Mouse (Mus musculus) right cerebral cortex, postnatal 14 days (tissue): ENCODE measurements around the gene Ubtf.

Experiments used
- DNase-seq: peaks from one replicate; pipeline ENCODE4 v3.0.0; 2022

The Ubtf gene

DNA sequence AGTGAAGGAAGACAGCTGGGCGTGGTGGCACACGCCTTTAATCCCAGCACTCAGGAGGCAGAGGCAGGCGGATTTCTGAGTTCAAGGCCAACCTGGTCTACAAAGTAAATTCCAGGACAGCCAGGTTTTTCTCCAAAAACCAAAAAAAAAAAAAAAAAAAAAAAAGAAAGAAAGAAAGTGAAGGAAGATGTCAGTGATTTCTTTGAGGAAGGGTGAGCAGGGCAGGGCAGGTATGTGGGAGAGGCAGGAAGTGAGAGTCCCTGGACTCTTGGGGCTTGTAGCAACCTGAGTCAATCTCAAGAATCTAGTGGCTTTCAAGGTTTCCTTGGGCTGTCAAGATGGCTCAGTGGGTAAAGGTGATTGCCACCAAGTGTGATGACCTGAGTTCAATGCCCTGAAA, 24.9 kb upstream of the Ubtf start:
- DNase-seq: no peak

DNA sequence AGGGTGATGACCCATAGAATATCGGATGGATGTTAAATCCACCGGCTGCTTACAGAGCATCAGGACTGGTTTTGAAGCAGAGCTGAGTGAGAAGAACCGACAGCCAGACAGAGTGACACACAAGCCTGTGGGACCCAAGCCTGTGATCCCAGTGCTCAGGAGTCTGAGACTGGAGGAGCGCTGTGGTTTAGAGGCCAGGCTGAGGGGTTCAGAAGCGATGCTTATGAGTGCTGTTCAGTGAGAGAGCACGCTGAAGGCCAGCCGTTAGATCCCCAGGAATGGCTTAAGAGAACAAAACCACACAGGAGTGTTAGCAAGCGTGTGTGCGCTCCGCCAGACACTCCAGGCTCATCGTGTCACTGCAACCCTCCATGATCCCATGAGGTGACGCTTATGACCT, 23.2 kb upstream of the Ubtf start:
- DNase-seq: no peak

DNA sequence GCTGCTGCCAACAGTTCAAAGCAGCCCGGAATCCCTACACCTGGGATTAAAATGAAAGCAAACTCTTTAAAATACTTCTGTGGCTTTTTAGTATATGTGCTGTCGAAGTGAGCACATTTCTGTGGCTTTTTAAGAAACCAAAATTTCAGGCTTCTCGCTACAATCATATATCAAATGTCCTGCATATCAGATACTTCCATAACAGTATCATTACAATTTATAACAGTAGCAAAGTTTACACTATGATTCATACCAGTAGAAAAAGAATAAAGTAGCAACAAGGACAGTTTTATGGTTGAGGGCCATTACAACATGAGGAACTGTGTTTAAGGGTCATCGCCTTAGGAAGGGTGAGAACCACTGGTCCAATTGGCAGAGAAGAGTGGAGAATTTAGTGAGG, 21.6 kb upstream of the Ubtf start:
- no peak for DNase-seq

DNA sequence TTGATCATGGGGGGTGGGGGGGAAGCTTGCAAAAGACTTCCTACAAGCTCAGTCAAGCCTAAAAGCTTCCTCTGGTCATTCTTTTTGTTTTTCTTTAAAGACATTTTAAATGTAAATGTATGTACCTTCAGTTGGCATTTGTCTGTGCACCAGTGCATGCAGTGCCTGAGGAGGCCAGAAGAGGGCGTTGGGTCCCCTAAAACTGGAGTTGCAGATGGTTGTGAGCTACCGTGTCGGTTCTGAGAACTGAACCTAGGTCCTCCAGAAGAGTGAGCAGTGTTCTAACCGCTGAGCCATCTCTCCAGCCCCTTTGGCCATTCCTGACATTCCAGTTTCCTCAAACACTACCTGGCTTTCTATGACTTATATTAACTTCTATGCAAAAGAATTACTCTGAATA, 20.1 kb upstream of the Ubtf start:
- DNase-seq: no peak

DNA sequence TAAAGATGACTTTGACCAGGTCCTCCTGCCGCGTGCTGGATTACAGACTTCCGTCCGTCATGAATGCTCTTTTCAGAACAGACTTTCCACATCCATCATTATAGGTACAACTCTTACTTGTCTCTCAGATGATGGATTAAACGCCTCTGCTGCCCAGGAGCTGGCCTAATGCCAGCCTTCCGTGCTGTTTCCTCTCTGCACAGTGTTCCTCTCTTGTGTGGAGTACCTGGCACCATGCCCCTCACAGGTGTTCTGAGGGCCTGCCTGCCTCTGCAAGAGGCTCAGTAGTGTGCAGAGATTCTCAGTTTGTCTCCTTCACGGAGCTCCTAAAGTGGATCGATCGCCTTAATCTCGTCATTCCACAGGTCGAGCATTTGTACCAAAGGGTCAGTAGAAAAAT, 19.7 kb upstream of the Ubtf start:
- DNase-seq: peak; percentile 26

DNA sequence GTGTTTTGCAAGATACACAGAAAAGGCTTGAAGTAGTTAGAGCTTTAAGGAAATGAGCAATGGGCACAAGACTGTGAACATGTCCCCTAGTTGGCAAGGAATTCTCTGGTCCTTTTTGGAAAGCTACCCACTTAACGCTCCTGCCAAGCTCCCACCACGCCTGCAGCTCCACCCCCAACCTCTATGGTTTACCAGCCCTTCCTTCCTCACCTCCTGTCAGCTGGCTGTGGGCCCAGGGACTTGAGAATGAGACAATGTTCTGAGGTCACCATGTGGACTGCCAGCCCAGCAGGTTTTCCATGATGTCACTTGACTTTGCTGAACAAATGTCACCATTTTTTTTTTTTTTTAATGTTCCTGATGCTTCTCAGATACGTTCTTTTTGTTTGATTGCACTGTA, 19.0 kb upstream of the Ubtf start:
- DNase-seq: peak; percentile 44

DNA sequence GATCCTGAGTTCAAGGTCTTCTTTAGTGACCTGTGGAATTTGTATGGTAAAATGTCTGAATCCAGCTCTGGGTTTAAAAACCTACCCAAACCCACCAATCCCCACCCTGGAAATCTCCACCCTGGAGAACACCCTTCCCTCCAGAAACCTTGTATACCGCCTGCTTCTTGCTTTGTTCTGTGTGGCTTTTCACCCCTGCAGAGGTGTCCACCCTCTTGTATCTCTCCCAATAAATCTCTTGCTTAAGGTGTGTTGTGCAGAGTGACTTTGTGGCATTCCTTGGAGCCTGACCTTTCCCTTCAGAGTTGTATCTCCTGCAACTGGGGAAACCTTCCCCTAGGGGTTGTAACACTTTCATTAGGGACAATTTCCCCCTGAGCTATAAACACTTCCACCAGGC, 18.4 kb upstream of the Ubtf start:
- no peak for DNase-seq

DNA sequence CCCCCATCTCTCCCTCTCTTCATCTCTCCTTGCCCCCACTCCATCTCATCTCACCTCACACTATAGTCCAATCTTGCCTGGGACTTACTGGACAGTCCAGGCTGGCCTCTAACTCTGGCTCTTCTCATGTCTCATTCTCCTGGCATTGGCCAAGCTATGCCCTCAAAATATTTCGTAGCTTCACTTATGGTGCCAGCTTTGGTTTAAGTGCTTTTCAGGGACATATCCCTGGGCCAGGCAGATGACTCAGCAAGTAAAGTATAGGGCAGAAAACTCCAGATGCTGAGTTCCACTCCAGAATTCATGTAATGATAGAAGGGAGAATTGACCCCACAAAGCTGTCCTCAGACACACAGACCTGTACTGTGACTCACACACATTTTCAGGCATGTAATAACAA, 16.6 kb upstream of the Ubtf start:
- DNase-seq: no peak

DNA sequence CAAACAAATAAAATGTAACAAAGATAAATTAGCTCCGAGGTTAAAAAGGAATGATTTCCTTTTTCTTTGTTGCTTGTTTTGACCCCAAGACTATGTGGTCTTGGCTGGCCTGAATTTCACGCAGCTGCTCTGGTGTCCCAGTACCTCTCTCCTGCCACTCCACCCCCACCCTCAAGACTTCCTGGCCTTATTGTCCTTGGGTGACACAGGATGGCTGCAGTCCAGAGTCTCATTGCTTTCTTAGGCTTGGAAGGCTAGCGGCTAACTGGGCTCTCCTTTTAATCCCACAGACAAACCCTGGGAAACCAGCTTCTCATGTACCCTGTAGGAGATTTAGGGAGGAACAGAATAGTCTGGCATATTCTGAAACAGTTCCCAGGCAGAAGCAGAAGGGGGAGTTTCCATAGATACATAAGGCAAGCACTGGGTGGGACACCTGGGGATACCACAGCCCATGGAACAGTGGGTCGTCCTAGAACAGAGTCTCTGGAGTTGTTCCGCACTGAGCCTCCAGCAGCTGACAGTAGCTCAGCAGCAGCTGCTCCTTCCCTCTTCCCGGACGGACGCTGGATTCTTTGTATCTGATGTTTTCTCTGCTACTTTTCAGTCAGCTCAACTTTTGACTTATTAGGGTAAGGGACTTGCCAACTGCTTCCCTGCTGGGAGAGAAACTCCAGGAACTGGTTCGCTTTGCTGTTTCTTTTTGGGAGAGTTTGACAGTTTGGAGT, 15.6 kb upstream of the Ubtf start:
- DNase-seq: no peak

DNA sequence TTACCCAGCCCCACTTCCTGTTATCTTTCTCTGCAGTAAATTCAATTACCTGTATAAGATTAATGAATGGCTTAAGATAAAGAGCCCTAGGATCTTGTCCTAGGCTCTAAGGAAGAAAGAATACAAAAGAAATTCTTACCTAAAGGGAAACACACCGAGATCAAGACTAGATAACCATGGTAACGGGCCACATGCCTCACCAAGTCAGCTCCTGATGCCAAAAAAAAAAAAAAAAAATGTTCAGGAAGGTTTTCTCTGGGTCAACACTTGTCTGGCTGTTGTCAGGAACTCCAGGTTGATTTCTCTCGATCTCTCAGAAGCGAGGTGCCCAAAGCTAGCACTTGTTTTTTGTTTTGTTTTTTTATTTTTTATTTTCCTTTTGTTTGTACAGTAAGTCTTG, 14.5 kb upstream of the Ubtf start:
- DNase-seq: no peak

DNA sequence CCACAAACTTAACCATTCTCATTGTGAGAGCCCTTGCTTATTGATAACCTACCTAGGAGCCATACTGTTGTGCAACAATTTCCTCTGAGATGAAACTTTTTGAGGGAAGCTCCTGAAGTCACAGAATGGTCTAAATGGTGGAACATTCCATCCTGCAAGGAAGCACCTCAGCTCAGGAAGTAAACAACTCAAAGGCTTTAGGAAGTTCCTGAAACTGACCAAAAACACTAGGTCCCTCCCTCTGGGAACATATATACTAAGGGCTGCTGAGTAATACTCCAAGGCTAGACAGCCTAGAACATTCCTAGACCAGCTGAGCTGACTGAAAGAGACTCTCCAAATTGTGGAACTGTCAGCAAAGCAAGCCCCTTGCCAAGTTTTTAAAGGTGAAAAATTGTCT, 13.5 kb upstream of the Ubtf start:
- no peak for DNase-seq

DNA sequence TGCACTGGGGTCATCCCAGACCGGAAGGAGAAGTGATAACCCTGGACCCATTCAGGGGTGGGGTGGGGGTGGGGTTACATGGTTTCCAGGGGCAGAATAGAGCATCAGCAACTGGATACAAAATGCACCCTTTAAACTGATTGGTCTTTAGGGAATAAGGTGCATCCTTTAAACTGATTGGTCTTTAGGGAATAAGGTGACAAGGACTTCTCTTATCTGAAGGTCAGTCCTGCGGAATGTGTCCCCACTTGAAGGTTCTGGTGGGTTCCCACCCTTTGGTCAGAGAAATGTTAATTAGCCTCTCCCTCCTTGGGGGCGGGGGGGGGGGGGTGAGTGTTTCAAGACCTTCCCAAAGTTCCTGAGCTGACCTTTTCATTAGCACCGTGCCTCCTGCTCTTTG, 12.3 kb upstream of the Ubtf start:
- no peak for DNase-seq

DNA sequence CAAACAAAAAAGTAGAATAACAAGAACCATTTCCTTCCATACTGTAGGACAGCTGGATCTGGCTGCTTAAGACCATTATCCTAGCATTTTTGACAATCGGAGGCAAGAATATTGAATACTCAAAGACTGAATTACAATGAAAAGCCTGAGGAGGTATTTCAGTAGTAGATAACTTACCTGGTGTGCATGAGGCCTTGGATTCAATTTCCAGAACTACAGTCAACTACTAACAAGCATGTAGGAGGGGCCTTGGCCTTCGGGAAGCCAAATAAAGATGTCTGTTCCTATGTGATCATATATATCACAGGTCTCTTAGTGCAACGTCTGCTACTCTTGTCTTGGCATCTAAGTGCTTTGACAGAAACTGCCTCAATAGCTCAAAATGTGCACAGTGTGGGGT, 10.5 kb upstream of the Ubtf start:
- no peak for DNase-seq

DNA sequence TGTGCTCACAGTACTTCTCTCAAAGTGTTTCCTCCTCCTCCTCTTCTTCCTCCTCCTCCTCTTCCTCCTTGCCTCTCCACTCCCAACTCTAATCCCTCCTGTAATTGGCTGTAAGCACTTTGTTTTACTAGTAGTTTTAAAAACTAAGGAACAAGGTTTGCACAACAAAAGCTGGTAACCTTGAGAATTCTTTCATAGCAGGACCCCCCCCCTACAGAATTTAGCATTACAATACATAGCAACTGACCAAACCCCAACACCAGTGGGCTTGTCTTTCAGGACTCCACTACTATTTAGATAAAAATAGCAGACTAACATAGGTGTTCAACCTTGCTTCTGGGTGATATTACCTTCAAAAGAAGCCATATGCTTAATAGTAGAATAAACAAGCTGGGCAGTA, 10.0 kb upstream of the Ubtf start:
- no peak for DNase-seq

DNA sequence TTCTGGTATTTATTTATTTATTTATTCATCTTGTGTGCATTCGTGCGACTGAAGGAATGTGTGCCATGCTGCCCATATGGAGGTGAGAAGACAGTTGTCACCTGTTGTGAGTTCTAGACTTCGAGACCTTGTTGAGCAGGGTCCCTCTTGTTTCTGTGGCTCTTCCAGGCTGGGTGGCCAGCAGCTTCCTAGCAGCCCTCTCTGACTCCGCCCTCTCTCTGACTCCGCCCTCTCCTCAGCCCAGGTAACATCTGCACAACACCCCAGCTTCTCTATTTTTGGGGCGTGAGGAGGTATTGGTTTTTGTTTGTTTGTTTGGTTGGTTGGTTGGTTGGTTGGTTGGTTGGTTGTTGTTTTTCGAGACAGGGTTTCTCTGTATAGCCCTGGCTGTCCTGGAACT, 8.3 kb upstream of the Ubtf start:
- DNase-seq: no peak

DNA sequence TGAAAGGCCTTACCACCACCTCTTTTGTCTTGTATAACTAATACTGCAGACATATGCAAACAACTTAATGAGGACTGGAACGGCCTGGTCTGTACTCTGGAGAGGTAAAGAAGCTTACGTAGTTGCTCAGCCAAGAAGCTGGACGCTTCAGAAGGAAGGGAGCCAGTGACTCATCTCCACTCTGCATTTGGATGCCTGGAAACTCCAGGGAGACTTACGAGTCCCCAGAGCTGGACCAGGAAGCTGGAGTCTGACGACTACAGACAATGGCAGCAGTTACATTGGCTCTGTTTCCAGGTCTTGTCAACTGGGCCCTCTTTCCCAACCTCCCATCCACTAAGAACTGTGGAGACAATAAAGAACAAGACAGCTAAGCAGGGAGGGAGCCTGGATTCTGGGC, 7.7 kb upstream of the Ubtf start:
- DNase-seq: no peak

DNA sequence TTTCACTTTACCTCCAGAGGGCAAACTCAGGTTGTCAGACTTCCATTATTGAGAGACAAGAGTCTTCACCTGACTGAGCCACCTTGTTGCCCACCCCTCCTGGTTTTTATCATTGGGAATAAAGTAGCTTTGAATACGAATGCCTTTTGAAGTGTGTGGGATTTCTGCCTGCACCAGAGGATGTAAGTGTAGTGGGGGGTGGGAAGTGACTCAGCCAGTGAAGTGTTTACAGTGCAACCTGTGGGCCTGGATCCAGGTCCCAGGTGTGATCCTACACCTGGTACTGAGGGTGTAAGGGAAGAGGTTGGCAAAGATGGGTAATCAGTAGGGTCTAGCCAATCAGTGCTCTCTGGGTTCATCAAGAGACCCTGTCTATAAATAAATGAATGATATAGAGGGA, 4.0 kb upstream of the Ubtf start:
- DNase-seq: no peak

DNA sequence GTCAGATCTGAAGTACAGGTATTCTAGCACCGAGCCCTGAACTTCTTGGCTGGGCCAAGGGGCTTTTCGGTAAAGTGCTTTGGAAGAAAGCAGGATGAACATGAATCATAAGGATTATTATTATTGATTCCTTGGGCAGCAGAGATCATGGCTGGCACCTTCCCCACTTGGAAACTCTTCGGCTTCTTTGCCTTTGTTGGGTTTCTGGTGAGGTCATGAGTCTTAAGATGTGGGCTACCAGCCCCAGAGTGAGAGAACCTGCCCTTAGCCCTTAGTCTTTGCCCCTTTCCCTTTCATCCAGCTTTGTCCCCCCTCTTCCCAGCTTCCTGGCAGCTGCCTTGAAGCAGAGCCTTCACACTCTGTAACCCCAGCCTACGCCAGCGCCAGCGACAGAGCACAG, 2.4 kb upstream of the Ubtf start:
- no peak for DNase-seq

DNA sequence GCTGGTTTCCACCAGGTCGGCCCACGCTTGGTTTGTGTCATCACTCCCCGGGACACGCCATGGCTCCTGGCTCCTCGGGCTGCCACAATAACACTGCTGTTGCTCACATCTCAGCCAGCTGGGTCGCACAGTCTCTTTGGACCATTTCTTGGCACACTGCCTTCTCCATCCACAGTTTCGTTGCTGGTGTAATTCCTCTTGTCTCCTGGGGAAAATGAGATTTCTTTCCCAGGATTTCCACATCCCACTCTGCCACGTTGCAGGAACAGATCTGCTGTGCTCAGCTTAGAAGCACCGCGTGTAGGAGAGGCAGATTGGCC, 1.1 kb upstream of the Ubtf start:
- DNase-seq: peak; percentile 78

DNA sequence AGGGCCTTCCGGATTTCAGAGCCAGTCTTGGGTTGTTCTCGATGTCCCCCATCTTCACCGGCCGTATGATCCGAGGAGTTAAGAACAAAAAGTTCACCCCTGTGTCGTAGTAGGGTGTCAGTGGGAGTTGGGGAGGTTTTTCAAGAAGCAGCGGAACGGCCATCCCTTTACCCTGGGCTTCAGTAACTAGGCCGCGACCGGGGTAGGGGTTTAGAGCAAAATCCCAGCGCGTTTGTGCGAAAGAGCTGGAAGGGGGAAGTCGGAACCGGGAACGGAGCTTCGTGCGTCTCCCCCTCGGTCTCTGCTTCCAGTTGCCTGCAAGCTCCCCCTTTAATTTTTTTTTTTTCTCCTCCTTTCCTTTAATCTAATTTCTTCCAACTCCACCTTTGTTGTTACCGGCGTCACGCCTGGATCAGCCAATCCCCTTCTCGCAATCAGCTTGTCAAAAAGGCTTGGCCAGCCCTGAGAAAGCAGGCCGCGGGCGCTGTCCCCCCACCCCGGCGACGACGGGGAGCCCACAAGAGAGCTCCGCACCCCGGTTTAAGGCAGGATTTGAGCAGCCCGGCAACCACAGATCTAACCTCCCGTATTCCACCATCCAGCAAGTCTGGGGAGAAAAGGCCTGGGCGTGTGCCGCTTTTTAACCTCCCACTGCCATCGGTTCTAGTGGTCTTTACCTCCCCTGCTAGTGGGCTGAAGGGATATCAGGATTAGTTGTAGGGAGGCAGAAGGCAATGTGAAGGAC, 571 bp upstream of the Ubtf start:
- DNase-seq: peak; percentile 88

DNA sequence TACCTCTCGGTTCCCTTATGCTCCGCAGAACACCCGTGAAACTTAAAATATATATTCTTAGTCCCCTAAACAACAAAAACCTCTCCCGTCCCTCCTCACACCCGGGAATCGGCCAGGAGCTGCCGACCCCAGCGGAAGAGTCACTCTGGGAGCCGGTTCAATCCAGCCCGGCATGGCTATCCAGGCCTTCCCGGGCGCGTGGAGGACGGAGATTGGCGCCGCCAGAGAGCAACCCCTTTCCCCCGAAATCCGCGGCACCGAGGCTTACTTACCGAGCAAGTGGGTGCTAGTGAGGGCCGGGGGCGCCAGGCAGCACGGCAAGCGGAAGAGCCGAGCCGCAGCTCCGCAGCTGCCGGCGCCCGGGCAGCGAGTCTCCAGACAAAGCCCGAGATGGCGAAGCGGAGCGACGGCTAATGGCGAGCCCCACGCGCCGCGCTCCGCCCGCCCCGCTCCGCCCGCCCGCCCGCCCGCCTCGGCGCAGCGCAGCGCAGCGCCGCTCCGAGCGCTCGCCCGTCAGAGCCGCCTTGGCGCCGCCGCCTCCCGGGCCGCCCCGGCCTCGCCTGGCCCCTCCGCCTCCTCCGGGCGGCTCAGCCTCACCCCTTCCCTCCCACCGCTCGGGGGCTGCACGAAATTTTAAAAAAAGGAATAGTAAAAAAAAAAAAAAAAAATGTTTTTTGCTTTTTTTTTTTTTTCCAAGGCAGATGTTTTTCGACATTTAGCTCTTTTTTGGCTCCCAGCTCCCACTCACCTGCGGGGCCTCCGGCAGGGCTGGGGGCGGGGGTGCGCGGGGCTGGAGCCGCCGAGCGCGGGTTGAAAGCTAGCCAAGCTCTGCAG, 749 bp downstream of the Ubtf start:
- peak; percentile 54 for DNase-seq

DNA sequence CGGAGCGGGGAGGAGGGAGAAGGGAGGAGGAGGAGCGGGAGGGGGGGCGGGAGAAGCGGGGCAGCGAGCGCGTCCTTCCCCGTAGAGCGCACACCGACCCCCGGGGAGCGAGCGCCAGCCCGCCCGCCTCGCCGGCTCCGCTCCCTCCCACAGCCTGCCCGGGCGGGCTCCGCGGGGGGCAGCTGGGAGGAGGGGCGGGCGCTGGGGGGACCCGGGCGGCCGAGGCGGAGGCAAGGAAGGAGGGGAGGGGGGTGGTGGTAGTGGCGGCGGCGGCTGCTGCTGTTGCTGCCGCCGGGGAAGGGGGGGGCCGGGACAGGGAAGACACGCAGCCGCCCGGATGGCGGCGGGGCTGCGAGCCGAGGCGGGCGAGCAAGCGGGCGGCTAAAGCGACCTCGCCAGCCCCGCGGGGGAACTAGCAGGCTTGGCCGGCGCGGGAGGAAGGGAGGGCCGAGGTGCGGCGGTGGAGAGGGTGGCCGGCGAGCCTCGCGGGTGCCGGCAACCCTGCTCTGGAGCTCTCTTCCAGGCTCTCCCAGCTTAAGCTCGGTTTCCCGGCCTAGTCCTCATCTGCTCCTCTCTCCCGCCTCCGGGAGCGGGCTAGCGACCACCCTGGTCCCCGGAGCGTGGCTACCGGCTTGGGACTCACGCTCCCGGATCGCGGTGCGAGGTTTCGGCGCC, 1.5 kb downstream of the Ubtf start:
- DNase-seq: peak; percentile 68

DNA sequence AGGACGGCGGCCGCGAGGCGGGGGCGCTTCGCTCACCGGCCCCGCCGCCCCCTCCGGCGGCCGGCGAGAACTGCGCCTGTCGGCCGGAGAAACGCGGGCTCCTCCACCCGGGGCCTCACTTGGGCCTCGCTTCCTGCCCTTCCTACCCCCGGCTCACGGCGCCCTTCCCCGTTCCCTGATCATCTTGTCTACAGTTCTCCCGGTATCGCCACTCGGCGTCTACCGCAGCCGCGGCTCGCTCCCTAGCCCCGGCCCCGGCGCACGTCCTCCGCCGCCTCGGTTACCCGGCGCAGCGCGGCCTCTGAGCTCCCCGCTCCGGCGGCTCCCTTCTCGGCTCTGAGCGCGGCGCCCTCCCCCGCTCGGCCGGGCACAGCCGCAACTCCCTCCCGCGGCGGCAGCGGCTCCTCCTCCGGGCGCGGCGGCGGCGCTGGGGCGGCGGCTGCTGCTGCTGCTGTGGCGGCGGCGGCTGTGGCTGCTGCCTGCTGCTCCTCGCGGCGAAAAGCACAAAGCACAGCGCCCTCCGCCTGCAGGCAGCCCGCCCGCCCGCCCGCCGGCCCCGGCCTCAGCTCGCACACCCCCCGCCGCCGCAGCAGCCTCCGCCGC, 2.1 kb downstream of the Ubtf start:
- DNase-seq: peak; percentile 63
